Mouse (Mus musculus) kidney, postnatal 10 days (tissue): ENCODE results near the gene Med24.
A peak's percentile ranks its signal among the peaks of the same experiment; 100 is the strongest.

Source experiments
- DNase-seq: peaks from one replicate; pipeline ENCODE4 v3.0.0; 2021; ENCODE audit warnings: mixed read lengths

Gene Med24

GRCm38 (mm10) chr11:98717904-98718303, 11.3 kb downstream of the Med24 start:
- DNase-seq = peak; percentile 86

GRCm38 (mm10) chr11:98715946-98716345, 13.3 kb downstream of the Med24 start:
- DNase-seq = no peak

- DNase-seq = no peak
These were observed 15.5 kb downstream of the Med24 start for GRCm38 (mm10) chr11:98713703-98714102.

- peak; percentile 69 for DNase-seq
These were observed 17.2 kb downstream of the Med24 start for GRCm38 (mm10) chr11:98712009-98712408.

- no peak for DNase-seq
These were observed 18.2 kb downstream of the Med24 start for GRCm38 (mm10) chr11:98711046-98711434.

GRCm38 (mm10) chr11:98710416-98711045, 18.7 kb downstream of the Med24 start:
- DNase-seq = peak; percentile 93

- DNase-seq = peak; percentile 81
These were observed 20.1 kb downstream of the Med24 start for GRCm38 (mm10) chr11:98709001-98709741.

- DNase-seq = no peak
These were observed 20.8 kb downstream of the Med24 start for GRCm38 (mm10) chr11:98708282-98708956.

GRCm38 (mm10) chr11:98707401-98708281, 21.6 kb downstream of the Med24 start:
- peak; percentile 87 for DNase-seq

GRCm38 (mm10) chr11:98705021-98705420, 24.2 kb downstream of the Med24 start:
- DNase-seq = no peak

GRCm38 (mm10) chr11:98702323-98702722, 26.9 kb downstream of the Med24 start:
- no peak for DNase-seq

GRCm38 (mm10) chr11:98701213-98701670, 28.0 kb downstream of the Med24 start, which contains the start of gene Csf3:
Gene Csf3 (plus strand): TSS chr11:98701263.
- DNase-seq = no peak

- DNase-seq = peak; percentile 90
These were observed 29.3 kb downstream of the Med24 start for GRCm38 (mm10) chr11:98699911-98700310.

- DNase-seq = no peak
These were observed 30.2 kb downstream of the Med24 start for GRCm38 (mm10) chr11:98698849-98699640.

- DNase-seq = no peak
These were observed 32.0 kb downstream of the Med24 start for GRCm38 (mm10) chr11:98697225-98697624.

- DNase-seq = peak; percentile 67
These were observed 32.6 kb downstream of the Med24 start for GRCm38 (mm10) chr11:98696454-98697216.

GRCm38 (mm10) chr11:98695408-98695807, 33.8 kb downstream of the Med24 start:
- DNase-seq = no peak

GRCm38 (mm10) chr11:98694301-98694700, 34.9 kb downstream of the Med24 start:
- peak; percentile 47 for DNase-seq

GRCm38 (mm10) chr11:98693746-98694145, 35.5 kb downstream of the Med24 start:
- DNase-seq = no peak

- DNase-seq = no peak
These were observed 36.0 kb downstream of the Med24 start for GRCm38 (mm10) chr11:98693201-98693600.

- DNase-seq = no peak
These were observed 41.2 kb downstream of the Med24 start for GRCm38 (mm10) chr11:98688009-98688408.
